Mouse (Mus musculus): ENCODE measurements around the gene Acot13. TPM values are rescaled to one million over a fixed set of nuclear protein-coding genes. Genes with fewer than 3 reads are reported as not detected.
"Not testable (repeated sequence)": the region's sequence is repeated elsewhere in the genome, so short reads cannot be mapped to it uniquely, and the experiment has no call there.

The Acot13 gene
- polyA plus RNA-seq, 1 experiment: 31.3 TPM

GRCm38 (mm10) chr13:24849318-24849717 is 18.0 kb upstream of the Acot13 start:
- peaks cover 14% of the 10 kb centered on the region; the same call in 1 of the 2 replicates for H3K4me1 ChIP-seq (ENCODE audit: control insufficient read depth, insufficient read depth, insufficient read length, low read length)
- H3K27ac ChIP-seq (ENCODE audit: insufficient read depth, low read depth, low read length): no peak overlapping the region
- no peaks in the 10 kb centered on the region for H3K36me3 ChIP-seq (ENCODE audit: control insufficient read depth, insufficient read depth, low read length)
- no peak overlapping the region for H3K4me3 ChIP-seq (ENCODE audit: low read depth, low read length)
- TF ChIP-seq CTCF (IDR thresholded peaks at IDR 0.05; ENCODE audit: extremely low read depth, insufficient read length, insufficient replicate concordance, low read depth, low read length) (no peak), POLR2A (IDR thresholded peaks at IDR 0.05; ENCODE audit: low read depth, low read length) (no peak)
- H3K27me3 ChIP-seq (ENCODE audit: control insufficient read depth, insufficient read depth, low read length): no peaks in the 10 kb centered on the region
- WGBS: 43% methylated on average over 4 of the region's 4 CpGs

- H3K4me1 ChIP-seq (ENCODE audit: control insufficient read depth, insufficient read depth, insufficient read length, low read length): peaks cover 6% of the 10 kb centered on the region; the same call in 1 of the 2 replicates
These were observed 13.9 kb upstream of the Acot13 start, which contains the start of gene D130043K22Rik for GRCm38 (mm10) chr13:24844983-24845955. Gene D130043K22Rik (plus strand): TSS chr13:24845135.

GRCm38 (mm10) chr13:24841702-24842101 is 10.4 kb upstream of the Acot13 start:
- TF ChIP-seq CTCF (IDR thresholded peaks at IDR 0.05; ENCODE audit: extremely low read depth, insufficient read length, insufficient replicate concordance, low read depth, low read length) (no peak), POLR2A (IDR thresholded peaks at IDR 0.05; ENCODE audit: low read depth, low read length) (no peak)
- Histone ChIP-seq H3K4me1 (ENCODE audit: control insufficient read depth, insufficient read depth, insufficient read length, low read length) (peaks cover 6% of the 10 kb centered on the region; the same call in 1 of the 2 replicates), H3K27ac (ENCODE audit: insufficient read depth, low read depth, low read length) (no peak overlapping the region), H3K36me3 (ENCODE audit: control insufficient read depth, insufficient read depth, low read length) (peaks cover 21% of the 10 kb centered on the region), H3K4me3 (ENCODE audit: low read depth, low read length) (no peak overlapping the region), H3K27me3 (ENCODE audit: control insufficient read depth, insufficient read depth, low read length) (no peaks in the 10 kb centered on the region)
- 40% methylated on average over 3 of the region's 3 CpGs for WGBS

More at GRCm38 (mm10) chr13:24844983-24845955, 13.9 kb upstream of the Acot13 start, which contains the start of gene D130043K22Rik:
- H3K36me3 ChIP-seq (ENCODE audit: control insufficient read depth, insufficient read depth, low read length): peaks cover 10% of the 10 kb centered on the region
- H3K27me3 ChIP-seq (ENCODE audit: control insufficient read depth, insufficient read depth, low read length): no peaks in the 10 kb centered on the region
- WGBS: 18% methylated on average over 40 of the region's 40 CpGs
- no peak for TF ChIP-seq POLR2A (IDR thresholded peaks at IDR 0.05; ENCODE audit: low read depth, low read length)
- no peak for TF ChIP-seq CTCF (IDR thresholded peaks at IDR 0.05; ENCODE audit: extremely low read depth, insufficient read length, insufficient replicate concordance, low read depth, low read length)
- peak within 1 kb of the TSS; percentile 62 for H3K4me3 ChIP-seq (ENCODE audit: low read depth, low read length)
- no peak within 1 kb of the TSS for H3K27ac ChIP-seq (ENCODE audit: insufficient read depth, low read depth, low read length)

- H3K4me3 ChIP-seq (ENCODE audit: low read depth, low read length): no peak overlapping the region
- no peaks in the 10 kb centered on the region for H3K27me3 ChIP-seq (ENCODE audit: control insufficient read depth, insufficient read depth, low read length)
- peaks cover 3% of the 10 kb centered on the region; the same call in 1 of the 2 replicates for H3K4me1 ChIP-seq (ENCODE audit: control insufficient read depth, insufficient read depth, insufficient read length, low read length)
- H3K27ac ChIP-seq (ENCODE audit: insufficient read depth, low read depth, low read length): no peak overlapping the region
- 35% methylated on average over 3 of the region's 3 CpGs for WGBS
- H3K36me3 ChIP-seq (ENCODE audit: control insufficient read depth, insufficient read depth, low read length): peaks cover 26% of the 10 kb centered on the region
- TF ChIP-seq CTCF (IDR thresholded peaks at IDR 0.05; ENCODE audit: extremely low read depth, insufficient read length, insufficient replicate concordance, low read depth, low read length) (no peak), POLR2A (IDR thresholded peaks at IDR 0.05; ENCODE audit: low read depth, low read length) (no peak)
These were observed 8.5 kb upstream of the Acot13 start for GRCm38 (mm10) chr13:24839831-24840230.

GRCm38 (mm10) chr13:24837765-24838164 is 6.4 kb upstream of the Acot13 start:
- H3K36me3 ChIP-seq (ENCODE audit: control insufficient read depth, insufficient read depth, low read length): peaks cover 24% of the 10 kb centered on the region
- H3K27me3 ChIP-seq (ENCODE audit: control insufficient read depth, insufficient read depth, low read length); H3K27ac ChIP-seq (ENCODE audit: insufficient read depth, low read depth, low read length); H3K4me3 ChIP-seq (ENCODE audit: low read depth, low read length); H3K4me1 ChIP-seq (ENCODE audit: control insufficient read depth, insufficient read depth, insufficient read length, low read length): not testable (repeated sequence)
- WGBS: 87% methylated on average over 8 of the region's 8 CpGs

- WGBS: 2% methylated on average over 2 of the region's 2 CpGs
These were observed 1.4 kb upstream of the Acot13 start for GRCm38 (mm10) chr13:24832811-24833155.

GRCm38 (mm10) chr13:24832131-24832810 is 931 bp upstream of the Acot13 start:
- no peaks in the 10 kb centered on the region for H3K27me3 ChIP-seq (ENCODE audit: control insufficient read depth, insufficient read depth, low read length)
- H3K4me3 ChIP-seq (ENCODE audit: low read depth, low read length): peak overlapping the region; percentile 90
- 1% methylated on average over 21 of the region's 21 CpGs for WGBS
- H3K4me1 ChIP-seq (ENCODE audit: control insufficient read depth, insufficient read depth, insufficient read length, low read length): no peaks in the 10 kb centered on the region; the same call in 1 of the 2 replicates
- TF ChIP-seq CTCF (IDR thresholded peaks at IDR 0.05; ENCODE audit: extremely low read depth, insufficient read length, insufficient replicate concordance, low read depth, low read length) (no peak), POLR2A (IDR thresholded peaks at IDR 0.05; ENCODE audit: low read depth, low read length) (no peak)
- peaks cover 6% of the 10 kb centered on the region for H3K36me3 ChIP-seq (ENCODE audit: control insufficient read depth, insufficient read depth, low read length)
- peak overlapping the region; percentile 88 for H3K27ac ChIP-seq (ENCODE audit: insufficient read depth, low read depth, low read length)

More at GRCm38 (mm10) chr13:24832811-24833155, 1.4 kb upstream of the Acot13 start:
- Histone ChIP-seq H3K4me1 (ENCODE audit: control insufficient read depth, insufficient read depth, insufficient read length, low read length) (no peaks in the 10 kb centered on the region; the same call in 1 of the 2 replicates), H3K4me3 (ENCODE audit: low read depth, low read length) (peak overlapping the region; percentile 90; the same call in 1 of the 2 replicates), H3K36me3 (ENCODE audit: control insufficient read depth, insufficient read depth, low read length) (peaks cover 11% of the 10 kb centered on the region), H3K27ac (ENCODE audit: insufficient read depth, low read depth, low read length) (peak overlapping the region; percentile 24; the same call in 1 of the 2 replicates), H3K27me3 (ENCODE audit: control insufficient read depth, insufficient read depth, low read length) (no peaks in the 10 kb centered on the region)
- no peak for TF ChIP-seq CTCF (IDR thresholded peaks at IDR 0.05; ENCODE audit: extremely low read depth, insufficient read length, insufficient replicate concordance, low read depth, low read length)
- TF ChIP-seq POLR2A (IDR thresholded peaks at IDR 0.05; ENCODE audit: low read depth, low read length): no peak
